Comparison of ENCODE assay signal across 16 mouse cellular contexts in the genomic region with DNA sequence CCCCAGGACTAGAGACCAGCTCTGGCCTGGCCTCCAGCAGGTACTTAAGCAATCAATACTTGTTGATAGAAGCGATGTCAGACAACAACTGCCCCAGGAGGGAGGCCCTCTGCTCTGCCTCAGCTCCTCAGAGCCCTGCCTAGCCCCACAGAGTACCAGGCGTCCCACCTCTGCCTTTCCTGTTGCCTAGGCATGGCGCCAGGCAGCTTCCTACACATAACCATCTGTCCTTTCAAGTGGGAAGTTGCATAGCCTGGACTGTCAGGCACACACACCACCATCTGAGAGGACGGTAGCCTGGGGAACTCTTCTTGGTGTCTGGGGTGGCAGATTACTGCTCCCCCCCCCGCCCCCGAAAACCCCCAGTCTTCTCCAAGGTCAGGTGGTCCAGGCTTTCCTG. TPM values are rescaled to one million over a fixed set of nuclear protein-coding genes. Genes with fewer than 3 reads are reported as not detected.
A peak's percentile ranks its signal among the peaks of the same experiment; 100 is the strongest.
DNase-seq lines count a peak whose midpoint lies in the region; ATAC-seq and TF ChIP-seq lines count a peak whose summit lies in the region.
"Had no signal": no experiment of that assay in that cellular context is flagged by ENCODE, and none has a peak within 500 bp of the region (broad histone marks: within the 10 kb centered on the region; RNA-seq: fewer than 3 reads in every experiment).

No protein-coding gene starts in this region.

- H3K27ac ChIP-seq in lung, postnatal 0 days (ENCODE audit: low read length), result no peak overlapping the region
- H3K27ac ChIP-seq in intestine, embryonic 15.5 days, result no peak overlapping the region
- H3K27ac ChIP-seq in forebrain, embryonic 16.5 days (ENCODE audit: low read length), result no peak overlapping the region
- H3K27ac ChIP-seq: heart, embryonic 15.5 days; hindbrain, postnatal 0 days; left cerebral cortex, adult 2 months; liver, embryonic 15.5 days; neural tube, embryonic 13.5 days had no signal

- intact Hi-C loops in left cerebral cortex, postnatal 14 days (cut with DNase I), result no loop called here

- H3K4me3 ChIP-seq in lung, postnatal 0 days (ENCODE audit: low read depth, low read length), result no peak overlapping the region
- H3K4me3 ChIP-seq in intestine, embryonic 15.5 days (replicated peaks), result no peak overlapping the region
- no peak overlapping the region for H3K4me3 ChIP-seq in forebrain, embryonic 16.5 days (replicated peaks; ENCODE audit: low read length)
- H3K4me3 ChIP-seq: gastrocnemius, adult 2 months; heart, embryonic 15.5 days; left cerebral cortex, adult 2 months; liver, embryonic 15.5 days; neural tube, embryonic 13.5 days had no signal

- DNase-seq in adrenal gland, postnatal 14 days, result peak; percentile 47
- DNase-seq in adrenal gland, postnatal 36 days, result no peak
- peak; percentile 64 to 72 for DNase-seq in left cerebral cortex, postnatal 14 days (ENCODE audit: low spot score in 2 of 2)
- no peak for DNase-seq in left cerebral cortex, adult 11 months (ENCODE audit: low spot score)
- no peak for DNase-seq in lung, postnatal 0 days (ENCODE audit: low spot score)
- DNase-seq in telencephalon, adult 2 months (ENCODE audit: low read depth, low spot score), result peak; percentile 69
- DNase-seq: cerebellum, adult 8-10 months; gastrocnemius, adult 2 months; midbrain, embryonic 14.5 days had no signal

- TF ChIP-seq CTCF in lung, postnatal 0 days (IDR thresholded peaks at IDR 0.05), result no peak

- H3K36me3 ChIP-seq in lung, postnatal 0 days (ENCODE audit: insufficient read depth, low read length), result no peaks in the 10 kb centered on the region
- H3K36me3 ChIP-seq in intestine, embryonic 15.5 days, result no peaks in the 10 kb centered on the region
- no peaks in the 10 kb centered on the region for H3K36me3 ChIP-seq in forebrain, embryonic 16.5 days (ENCODE audit: control insufficient read depth, insufficient read depth)
- H3K36me3 ChIP-seq: heart, embryonic 15.5 days; liver, embryonic 15.5 days; neural tube, embryonic 13.5 days had no signal

- WGBS in lung, postnatal 0 days, result 45% methylated on average over 6 of the region's 6 CpGs
- WGBS in intestine, embryonic 15.5 days, result 55% methylated on average over 6 of the region's 6 CpGs
- WGBS in forebrain, embryonic 16.5 days, result 64% methylated on average over 6 of the region's 6 CpGs

- no peaks in the 10 kb centered on the region for H3K9me3 ChIP-seq in lung, postnatal 0 days (ENCODE audit: low read length)
- H3K9me3 ChIP-seq in intestine, embryonic 15.5 days, result no peaks in the 10 kb centered on the region
- H3K9me3 ChIP-seq in forebrain, embryonic 16.5 days (ENCODE audit: control insufficient read depth, low read length), result no peaks in the 10 kb centered on the region
- H3K9me3 ChIP-seq: heart, embryonic 15.5 days; liver, embryonic 15.5 days; neural tube, embryonic 13.5 days had no signal

- H3K27me3 ChIP-seq in lung, postnatal 0 days (replicated peaks; ENCODE audit: insufficient read depth, low read length), result no peaks in the 10 kb centered on the region
- H3K27me3 ChIP-seq in intestine, embryonic 15.5 days (replicated peaks), result no peaks in the 10 kb centered on the region
- no peaks in the 10 kb centered on the region for H3K27me3 ChIP-seq in forebrain, embryonic 16.5 days (replicated peaks; ENCODE audit: control insufficient read depth, insufficient read depth, low read length)
- H3K27me3 ChIP-seq: heart, embryonic 15.5 days; neural tube, embryonic 13.5 days had no signal

- H3K9ac ChIP-seq in lung, postnatal 0 days (replicated peaks; ENCODE audit: low read depth), result no peak overlapping the region
- H3K9ac ChIP-seq in intestine, embryonic 15.5 days, result no peak overlapping the region
- H3K9ac ChIP-seq in forebrain, embryonic 16.5 days (replicated peaks; ENCODE audit: low read depth, low read length), result no peak overlapping the region
- H3K9ac ChIP-seq: heart, embryonic 15.5 days; liver, embryonic 15.5 days; neural tube, embryonic 13.5 days had no signal

- ATAC-seq in lung, postnatal 0 days, result 0 out of 2 replicates have a peak, but pooled peaks have one; percentile 33
- no peak for ATAC-seq in intestine, embryonic 15.5 days
- ATAC-seq in forebrain, embryonic 16.5 days, result no peak
- ATAC-seq: hindbrain, postnatal 0 days had no signal

- no peak overlapping the region for H3K4me2 ChIP-seq in lung, postnatal 0 days (replicated peaks; ENCODE audit: low read depth, low read length)
- H3K4me2 ChIP-seq in intestine, embryonic 15.5 days (replicated peaks), result no peak overlapping the region
- no peak overlapping the region for H3K4me2 ChIP-seq in forebrain, embryonic 16.5 days (ENCODE audit: low read length)
- H3K4me2 ChIP-seq: heart, embryonic 15.5 days; liver, embryonic 15.5 days; neural tube, embryonic 13.5 days had no signal

- peaks cover 5% of the 10 kb centered on the region; the same call in 1 of the 2 replicates for H3K4me1 ChIP-seq in lung, postnatal 0 days (ENCODE audit: insufficient read depth, low read depth, low read length)
- H3K4me1 ChIP-seq in intestine, embryonic 15.5 days (replicated peaks), result peaks cover 2% of the 10 kb centered on the region; the same call in 1 of the 2 replicates
- H3K4me1 ChIP-seq in forebrain, embryonic 16.5 days (replicated peaks; ENCODE audit: control insufficient read depth, insufficient read depth, low read length), result no peaks in the 10 kb centered on the region
- H3K4me1 ChIP-seq: liver, embryonic 15.5 days had no signal

- TF ChIP-seq EP300 in lung, postnatal 0 days (IDR thresholded peaks at IDR 0.05), result no peak

RNA-seq across cellular contexts. Expression of a gene that starts 6.2 kb away (rescaled TPM):
- total RNA-seq in adrenal gland, postnatal 14 days (2021), result 3.7 and 5.3 TPM in 2 replicates
- total RNA-seq in adrenal gland, postnatal 36 days (2021), result 1 to 10 TPM; 3.2 to 7.7 TPM
- 1 to 10 TPM; 1.7 to 2.2 TPM for total RNA-seq in left cerebral cortex, postnatal 14 days (2021)
- 15.6 and 17.1 TPM in 2 replicates for polyA plus RNA-seq in lung, postnatal 0 days (2015; fragmentation: Nextera tagmentation; extraction: Ambion mirVana)
- polyA plus RNA-seq in intestine, embryonic 15.5 days (2015; fragmentation: Nextera tagmentation; extraction: Ambion mirVana), result 2.0 and 2.2 TPM in 2 replicates
- polyA plus RNA-seq in forebrain, embryonic 16.5 days (2015; fragmentation: Nextera tagmentation; extraction: Ambion mirVana), result 3.7 and 4.0 TPM in 2 replicates
- total RNA-seq: gastrocnemius, adult 2 months had no signal

Comparison
In these comparisons a context has a peak if more than half of its experiments do, and no peak if none do; other contexts are left out.
1. DNase-seq: peak in adrenal gland, postnatal 14 days (single experiment), left cerebral cortex, postnatal 14 days (2 of 2) and telencephalon, adult 2 months (single experiment); none in adrenal gland, postnatal 36 days (0 of 2), left cerebral cortex, adult 11 months (single experiment) and lung, postnatal 0 days (single experiment).